Mouse (Mus musculus) lung, adult 2 months (tissue): Measurements from ENCODE around the gene Snph. TPM values are rescaled to one million over a fixed set of nuclear protein-coding genes. Genes with fewer than 3 reads are reported as not detected.

Experiments
- DNase-seq: peaks from one replicate; pipeline ENCODE4 v3.0.0; 2022
- H3K4me1 ChIP-seq: fragments of 200-500 bp; 2 replicates; pipeline ENCODE4 v1.6.1; 2011; ENCODE audit warnings: low read length; ENCODE audit not compliant: control insufficient read depth, insufficient read depth
- H3K4me3 ChIP-seq: fragments of 200-500 bp; replicated peaks from 2 replicates; pipeline ENCODE3; 2011; ENCODE audit warnings: low read depth, mild to moderate bottlenecking, control low read depth, low read length; ENCODE audit errors: extremely low read depth
- CTCF ChIP-seq: fragments of 200-500 bp; IDR thresholded peaks from 2 replicates; pipeline ENCODE4 v1.5.1; 2011; ENCODE audit warnings: mild to moderate bottlenecking, low read length, control low read depth; ENCODE audit not compliant: insufficient read depth
- POLR2A ChIP-seq: fragments of 200-500 bp; IDR thresholded peaks from 2 replicates; pipeline ENCODE4 v1.6.1; 2011; ENCODE audit warnings: low read depth, mild to moderate bottlenecking, control low read depth, low read length, borderline replicate concordance; ENCODE audit errors: extremely low read depth
- WGBS: fragments of 180-500 bp; shearing (Covaris S2); methylation state at CpG from one replicate; pipeline ENCODE4 v1.1.7; 2018; 5-methylcytosine and 5-hydroxymethylcytosine counted together
- polyA plus RNA-seq: library from polyadenylated mRNA; depleted of rRNA; stranded (reverse); fragments of >200 nt; gene quantifications from 2 replicates; pipeline ENCODE4 v1.2.3, GENCODE M21; 2012

Snph gene
- polyA plus RNA-seq, 1 experiment = 0.64 TPM

DNA sequence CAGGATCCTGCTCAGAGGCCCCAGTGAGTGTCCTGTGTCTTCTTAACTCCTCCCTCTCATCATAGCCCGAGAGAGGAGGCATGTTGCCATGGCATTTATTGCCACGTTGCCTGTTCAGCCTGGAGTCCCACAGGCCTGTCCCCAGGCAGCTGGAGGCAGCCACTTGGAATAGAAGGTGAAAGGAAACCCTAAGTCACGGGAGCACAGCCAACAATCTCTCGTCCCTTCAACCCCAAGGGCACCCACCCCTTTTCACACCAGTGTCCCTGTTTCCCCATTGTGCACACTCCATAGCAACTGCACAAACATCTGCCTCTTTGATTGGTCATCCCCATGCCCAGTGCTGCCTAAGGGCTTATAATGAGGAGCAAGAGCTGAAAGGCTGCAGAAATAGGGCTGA is 28.8 kb downstream of the Snph start:
- Histone ChIP-seq H3K4me1 (no peaks in the 10 kb centered on the region), H3K4me3 (no peak overlapping the region)
- DNase-seq = no peak
- no peak for TF ChIP-seq POLR2A
- TF ChIP-seq CTCF = no peak
- 49% methylated on average over 4 of the region's 4 CpGs for WGBS

DNA sequence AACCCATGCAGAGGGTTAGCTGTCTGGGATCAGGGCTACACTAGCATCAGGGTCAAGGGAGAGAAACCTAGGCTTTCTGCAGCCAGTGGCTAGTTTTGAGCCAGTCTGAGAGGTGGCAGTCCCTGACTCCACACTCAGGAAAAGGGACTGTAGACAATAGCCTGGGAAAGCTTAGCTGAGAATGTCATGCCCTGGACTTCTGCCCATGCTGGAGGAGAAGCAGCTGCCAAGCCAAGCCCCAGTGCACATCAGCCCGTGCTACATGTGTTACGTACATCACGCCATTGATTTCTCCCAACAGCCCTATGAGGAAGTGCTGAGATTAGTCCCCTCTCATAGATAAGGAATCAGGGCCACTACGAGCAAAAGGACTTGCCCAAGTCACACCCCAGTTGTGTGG is 30.3 kb downstream of the Snph start:
- H3K4me3 ChIP-seq = no peak overlapping the region
- TF ChIP-seq CTCF (no peak), POLR2A (no peak)
- whole genome bisulfite sequencing = 28% methylated on average over 4 of the region's 4 CpGs
- no peaks in the 10 kb centered on the region for H3K4me1 ChIP-seq
- no peak for DNase-seq

DNA sequence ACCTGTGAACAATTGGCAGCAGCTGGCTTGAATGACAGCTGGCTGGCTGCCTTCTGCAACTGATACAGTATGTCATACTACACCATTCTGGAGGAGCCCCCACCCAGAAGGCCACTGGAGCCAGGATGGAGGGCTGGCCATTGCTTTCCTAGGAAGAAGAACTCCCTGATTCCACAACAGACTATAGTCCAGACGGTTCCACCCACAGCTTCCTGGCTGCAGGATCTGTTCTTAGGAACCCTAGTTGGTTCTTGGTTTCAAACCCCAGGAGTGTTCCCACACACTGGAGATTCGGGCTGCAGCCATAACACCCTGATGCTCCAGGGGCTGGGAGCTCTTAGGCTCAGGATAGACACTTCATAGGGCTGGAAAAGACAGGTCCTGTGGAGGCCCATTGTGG is 34.3 kb downstream of the Snph start:
- Histone ChIP-seq H3K4me1 (no peaks in the 10 kb centered on the region), H3K4me3 (no peak overlapping the region)
- 61% methylated on average over 2 of the region's 2 CpGs for WGBS
- DNase-seq = no peak
- TF ChIP-seq CTCF (no peak), POLR2A (no peak)

DNA sequence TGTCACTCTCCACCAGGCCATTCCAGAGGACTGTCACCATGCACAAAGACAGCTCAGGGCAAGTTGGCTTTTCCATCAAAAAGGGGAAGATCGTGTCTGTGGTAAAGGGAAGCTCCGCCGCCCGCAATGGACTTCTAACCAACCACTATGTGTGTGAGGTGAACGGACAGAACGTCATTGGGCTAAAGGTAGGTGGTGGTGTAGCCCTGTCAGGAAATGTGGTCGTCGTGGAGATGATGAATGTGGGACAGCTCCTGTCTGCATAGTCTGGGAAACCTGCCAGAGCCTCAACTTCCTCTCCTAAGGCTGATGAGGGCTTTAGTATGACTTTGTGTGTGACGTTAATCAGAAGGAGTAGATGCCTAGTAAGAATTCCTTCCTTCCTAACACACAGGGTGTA is 45.1 kb downstream of the Snph start:
- TF ChIP-seq CTCF = no peak
- TF ChIP-seq POLR2A = no peak
- no peak overlapping the region for H3K4me3 ChIP-seq
- 37% methylated on average over 9 of the region's 9 CpGs for WGBS
- DNase-seq = no peak
- 0 out of 2 replicates have a peak, but pooled peaks cover 2% of the 10 kb centered on the region for H3K4me1 ChIP-seq

DNA sequence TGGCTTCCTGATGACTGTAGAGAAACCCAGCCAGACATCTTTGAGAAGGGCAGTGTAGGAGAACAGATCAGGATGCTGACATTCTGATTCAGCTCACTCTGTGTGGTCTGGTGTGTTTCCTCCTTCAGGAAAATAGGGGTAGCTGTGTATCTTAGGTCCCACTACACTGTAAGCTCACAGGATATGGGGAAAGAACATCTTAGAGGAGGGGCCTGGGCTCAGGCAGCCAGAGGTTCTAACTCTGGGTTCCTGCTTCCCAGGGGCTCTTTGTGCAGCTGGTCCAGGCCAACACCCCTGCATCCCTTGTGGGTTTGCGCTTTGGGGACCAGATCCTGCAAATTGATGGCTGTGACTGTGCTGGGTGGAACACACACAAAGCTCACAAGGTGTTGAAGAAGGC is 45.6 kb downstream of the Snph start:
- Histone ChIP-seq H3K4me3 (no peak overlapping the region), H3K4me1 (0 out of 2 replicates have a peak, but pooled peaks cover 2% of the 10 kb centered on the region)
- DNase-seq = no peak
- 91% methylated on average over 1 of the region's 1 CpGs for WGBS
- no peak for TF ChIP-seq POLR2A

DNA sequence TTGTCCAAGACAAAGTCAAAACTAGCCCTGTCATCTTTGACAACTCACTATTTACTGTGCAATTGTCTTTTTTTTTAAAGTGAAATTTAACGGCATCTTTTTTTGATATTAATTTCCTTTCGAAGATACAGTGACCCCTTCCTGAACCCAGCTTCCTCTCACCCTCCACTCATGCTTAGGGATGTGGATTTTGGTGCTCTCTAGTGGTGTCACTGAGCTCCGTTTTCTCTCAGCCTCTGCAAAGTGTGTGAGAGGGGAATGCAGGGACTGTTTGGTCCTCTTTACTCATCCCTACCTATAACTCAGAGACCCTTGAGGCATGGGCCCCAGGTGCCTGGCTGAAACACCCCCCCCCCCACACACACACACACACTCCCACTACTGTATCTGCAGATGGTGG is 46.5 kb downstream of the Snph start:
- DNase-seq = no peak
- Histone ChIP-seq H3K4me1 (0 out of 2 replicates have a peak, but pooled peaks cover 2% of the 10 kb centered on the region), H3K4me3 (no peak overlapping the region)
- WGBS = 21% methylated on average over 3 of the region's 3 CpGs
- TF ChIP-seq POLR2A = no peak
- 0 out of 2 replicates have a peak, but pooled peaks have one; percentile 2 for TF ChIP-seq CTCF

DNA sequence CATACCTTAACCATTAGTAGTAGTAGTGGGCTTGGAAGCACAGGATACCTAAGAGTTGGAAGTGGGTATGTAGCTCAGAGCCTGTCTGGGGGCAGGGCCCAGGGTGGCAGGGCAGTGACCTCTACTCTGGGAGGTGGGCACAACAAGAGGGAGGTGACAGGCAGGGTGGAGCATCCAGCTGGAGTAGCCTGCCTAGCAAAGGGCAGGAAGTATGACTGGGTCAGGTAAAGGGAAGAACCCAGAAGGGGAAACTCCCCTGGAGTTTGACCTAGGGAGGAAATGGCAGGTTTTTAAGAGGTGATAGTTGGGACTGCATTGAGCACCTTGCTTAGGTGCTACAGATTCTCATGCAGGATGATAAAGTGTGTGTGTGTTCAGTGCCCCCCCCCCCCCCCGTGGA is 51.4 kb downstream of the Snph start:
- H3K4me3 ChIP-seq = no peak overlapping the region
- no peaks in the 10 kb centered on the region for H3K4me1 ChIP-seq
- TF ChIP-seq CTCF (no peak), POLR2A (no peak)
- no peak for DNase-seq
- 37% methylated on average over 1 of the region's 1 CpGs for whole genome bisulfite sequencing

DNA sequence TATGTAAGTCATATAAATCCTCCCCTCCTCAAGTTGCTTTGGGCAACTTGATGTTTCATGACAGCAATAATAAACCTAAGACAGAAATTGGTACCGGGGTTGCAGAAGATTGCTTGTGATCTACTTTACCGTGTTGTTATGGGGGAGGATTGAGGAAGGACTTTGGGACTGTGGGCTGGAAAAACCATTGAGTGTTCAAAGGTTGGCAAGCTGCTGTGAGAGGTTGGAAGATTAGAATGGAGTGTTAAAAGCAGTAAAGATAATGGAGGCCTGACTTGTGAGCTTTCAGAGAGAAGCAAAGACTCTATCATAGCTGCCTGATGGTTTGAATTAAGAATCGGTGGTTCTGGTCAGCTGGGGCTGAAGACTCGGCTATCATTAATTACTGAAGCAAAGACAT is 53.2 kb downstream of the Snph start:
- no peak for TF ChIP-seq CTCF
- no peak for TF ChIP-seq POLR2A
- 75% methylated on average over 4 of the region's 4 CpGs for WGBS
- Histone ChIP-seq H3K4me1 (peaks cover 5% of the 10 kb centered on the region), H3K4me3 (no peak overlapping the region)
- no peak for DNase-seq

DNA sequence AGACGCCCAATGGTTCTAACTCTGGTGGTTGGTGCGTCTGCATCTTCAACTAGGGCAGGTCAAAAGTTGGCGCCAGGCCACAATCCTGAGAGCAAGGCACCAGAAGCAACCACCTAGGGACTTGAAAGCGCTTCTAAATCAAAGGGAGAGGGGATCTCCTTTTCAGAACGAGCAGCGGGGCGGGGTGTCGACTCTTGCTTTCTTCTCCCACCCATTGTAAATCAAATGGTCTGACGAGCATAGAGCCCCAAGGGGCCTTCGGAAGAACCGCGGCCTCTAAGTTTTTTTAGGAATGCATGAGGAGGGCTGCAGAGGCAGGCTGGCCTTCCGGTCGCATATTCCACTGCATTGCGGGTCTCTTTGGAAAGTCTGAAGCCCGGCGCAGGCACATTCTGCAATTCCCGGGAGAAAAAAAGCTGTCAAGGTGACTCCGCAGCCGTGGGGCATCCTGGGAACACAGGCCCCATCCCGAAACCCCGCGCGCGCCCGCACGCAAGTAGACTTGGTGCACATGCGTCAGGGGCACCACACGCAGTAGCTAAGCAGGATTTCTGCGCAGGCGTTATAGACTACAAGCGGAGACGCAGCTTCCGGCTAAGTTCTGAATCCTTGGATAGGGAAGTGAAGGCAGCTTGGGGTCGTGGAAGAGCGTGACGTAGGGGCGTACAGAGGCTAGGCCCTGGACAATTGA is 56.5 kb downstream of the Snph start:
- peak; percentile 76 for DNase-seq
- H3K4me3 ChIP-seq = peak overlapping the region; percentile 52
- WGBS = 2% methylated on average over 38 of the region's 38 CpGs
- TF ChIP-seq CTCF (no peak), POLR2A (peak; percentile 62; the same call in 1 of the 2 replicates)
- peaks cover 9% of the 10 kb centered on the region for H3K4me1 ChIP-seq

DNA sequence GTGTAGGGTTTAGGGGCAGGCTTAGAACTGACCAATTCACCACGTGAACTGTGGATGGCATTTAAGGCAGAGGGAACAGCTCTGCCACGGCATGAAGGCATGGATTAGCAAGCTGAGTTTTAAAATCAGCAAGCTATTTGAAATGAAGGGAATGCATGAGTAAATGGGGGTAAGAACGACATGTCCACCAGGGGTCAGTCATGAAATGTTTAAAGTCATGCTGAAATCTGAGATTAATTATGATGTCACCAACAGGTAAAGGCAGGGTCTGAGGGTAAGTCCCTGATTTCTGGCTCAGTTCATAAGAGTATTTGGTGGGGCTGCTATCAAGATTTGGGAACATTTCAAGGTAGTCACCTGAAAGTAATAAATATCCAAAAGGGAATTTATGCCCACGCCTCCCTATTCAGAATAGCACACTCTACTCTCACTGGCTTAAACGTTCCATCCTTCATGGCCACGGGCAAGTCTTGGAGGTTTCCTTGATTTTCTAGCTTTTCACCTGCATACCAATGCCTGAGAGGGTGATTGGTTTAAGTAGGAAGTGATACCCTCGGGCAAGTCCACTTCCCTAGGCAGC is 57.2 kb downstream of the Snph start:
- peak; percentile 21 for DNase-seq
- Histone ChIP-seq H3K4me3 (peak overlapping the region; percentile 52), H3K4me1 (peaks cover 9% of the 10 kb centered on the region)
- no peak; the same call in 1 of the 2 replicates for TF ChIP-seq CTCF
- WGBS = 21% methylated on average over 7 of the region's 7 CpGs

DNA sequence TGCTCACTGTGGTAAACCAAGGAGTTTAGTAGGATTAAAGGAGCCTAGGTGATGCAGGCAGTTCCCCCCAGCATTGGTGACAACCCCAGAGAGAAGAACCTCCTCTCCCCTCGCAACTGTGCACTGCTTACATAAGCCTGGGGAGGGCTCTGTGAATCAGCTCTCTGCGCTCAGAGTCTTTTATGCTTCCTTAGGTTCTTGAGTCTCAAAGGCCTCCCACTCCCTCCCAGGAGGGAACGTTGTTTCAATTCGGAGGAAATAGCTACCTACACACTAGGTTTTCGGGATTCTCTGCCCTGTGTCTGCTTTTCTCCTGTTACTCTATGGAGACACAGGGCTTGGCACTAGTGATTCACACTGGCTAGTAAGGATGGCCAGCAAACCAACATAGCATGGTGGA is 57.8 kb downstream of the Snph start:
- 83% methylated on average over 5 of the region's 5 CpGs for WGBS
- no peak overlapping the region for H3K4me3 ChIP-seq
- no peak for TF ChIP-seq CTCF
- TF ChIP-seq POLR2A = no peak
- H3K4me1 ChIP-seq = peaks cover 9% of the 10 kb centered on the region
- no peak for DNase-seq
